Mouse (Mus musculus): ENCODE measurements around the gene Catsper1. TPM values are rescaled to one million over a fixed set of nuclear protein-coding genes. Genes with fewer than 3 reads are reported as not detected.
"Not testable (repeated sequence)": the region's sequence is repeated elsewhere in the genome, so short reads cannot be mapped to it uniquely, and the experiment has no call there.

The Catsper1 gene
- total RNA-seq, 4 experiments from 2014 or later, result not detected

- DNase-seq (ENCODE audit: low spot score in 2 of 2), result not testable (repeated sequence)
Measured at GRCm38 (mm10) chr19:5349502-5349873, 13.9 kb downstream of the Catsper1 start, which contains the start of gene Cst6. TSS of gene Cst6 (minus strand) at chr19:5349574.

DNA sequence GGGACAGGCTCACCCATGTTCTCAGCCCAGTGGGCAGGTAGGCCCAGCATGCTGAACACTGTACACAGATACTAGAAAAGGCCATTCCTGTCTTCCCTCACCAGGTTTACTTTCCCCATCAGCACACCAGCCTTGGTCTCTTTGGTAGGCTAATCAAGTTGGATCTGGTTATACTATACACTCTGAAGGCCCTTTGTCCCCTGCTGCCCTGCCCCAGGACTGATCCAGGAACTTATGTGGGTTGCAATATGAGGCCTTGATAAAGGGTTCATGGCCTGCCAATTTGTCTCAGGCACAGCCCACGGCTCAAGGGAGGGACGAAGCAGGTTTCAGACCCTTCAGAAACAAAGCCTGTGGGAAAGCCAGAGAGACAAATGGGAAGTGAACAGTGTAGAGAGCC lies 18.1 kb downstream of the Catsper1 start:
- no peak for DNase-seq (ENCODE audit: low spot score in 2 of 2)

- DNase-seq (ENCODE audit: low spot score in 2 of 2), result no peak
Measured at GRCm38 (mm10) chr19:5356080-5356479, 20.5 kb downstream of the Catsper1 start.

DNA sequence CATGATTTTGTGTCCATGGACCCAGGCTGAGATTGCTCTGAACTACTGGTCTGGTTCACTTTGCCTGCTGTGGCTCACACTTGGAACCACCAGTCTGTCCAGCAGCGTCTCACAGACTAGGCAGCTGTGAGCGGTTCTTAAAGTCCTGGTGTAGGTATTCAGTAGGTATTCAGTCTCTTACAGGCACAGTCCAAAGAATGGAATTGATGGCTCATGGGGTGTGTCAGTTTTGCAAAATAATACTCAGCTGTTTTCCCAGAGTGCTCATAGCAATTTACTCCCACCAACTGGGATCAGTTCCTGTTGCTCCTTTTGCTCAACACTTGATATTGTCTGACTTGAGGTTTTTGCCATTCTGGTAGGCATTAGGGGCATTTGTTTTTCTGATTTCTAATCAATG lies 26.6 kb downstream of the Catsper1 start:
- no peak for DNase-seq (ENCODE audit: low spot score in 2 of 2)

DNA sequence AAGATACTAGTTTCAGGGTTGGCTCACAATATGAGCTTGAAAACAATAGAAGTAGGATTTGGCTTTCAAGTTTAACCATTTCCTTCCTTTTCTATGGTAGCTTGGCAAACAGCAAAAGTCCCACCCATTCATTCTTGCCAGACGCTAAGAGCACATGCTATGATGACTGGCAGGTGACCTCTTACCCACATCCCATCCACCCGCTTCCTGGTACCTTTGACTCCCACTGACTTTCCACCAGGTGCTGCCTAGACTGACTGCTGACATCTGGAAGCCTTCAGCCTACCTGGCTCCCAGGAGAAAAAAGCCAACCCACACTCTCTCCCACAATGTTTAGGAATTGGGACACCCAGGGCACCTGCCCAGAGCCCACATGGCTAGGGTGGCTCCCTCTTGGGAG lies 28.6 kb downstream of the Catsper1 start:
- DNase-seq (ENCODE audit: low spot score in 2 of 2), result no peak

- DNase-seq (ENCODE audit: low spot score in 2 of 2), result no peak
Measured at GRCm38 (mm10) chr19:5365751-5366150, 30.2 kb downstream of the Catsper1 start.

GRCm38 (mm10) chr19:5366175-5367052 lies 30.9 kb downstream of the Catsper1 start, which contains the start of gene Eif1ad:
TSS of gene Eif1ad (plus strand) at chr19:5366741.
- DNase-seq (ENCODE audit: low spot score in 2 of 2), result peak; percentile 94 to 95

- DNase-seq (ENCODE audit: low spot score in 2 of 2), result no peak
Measured at GRCm38 (mm10) chr19:5367053-5367359, 31.5 kb downstream of the Catsper1 start, which contains the start of gene Banf1. TSS of gene Banf1 (minus strand) at chr19:5367168.

GRCm38 (mm10) chr19:5367455-5367854 lies 31.9 kb downstream of the Catsper1 start:
- DNase-seq (ENCODE audit: low spot score in 2 of 2), result no peak

GRCm38 (mm10) chr19:5370932-5371331 lies 35.4 kb downstream of the Catsper1 start:
- DNase-seq (ENCODE audit: low spot score in 2 of 2), result no peak

- no peak for DNase-seq (ENCODE audit: low spot score in 2 of 2)
Measured at GRCm38 (mm10) chr19:5372724-5373123, 37.2 kb downstream of the Catsper1 start.

DNA sequence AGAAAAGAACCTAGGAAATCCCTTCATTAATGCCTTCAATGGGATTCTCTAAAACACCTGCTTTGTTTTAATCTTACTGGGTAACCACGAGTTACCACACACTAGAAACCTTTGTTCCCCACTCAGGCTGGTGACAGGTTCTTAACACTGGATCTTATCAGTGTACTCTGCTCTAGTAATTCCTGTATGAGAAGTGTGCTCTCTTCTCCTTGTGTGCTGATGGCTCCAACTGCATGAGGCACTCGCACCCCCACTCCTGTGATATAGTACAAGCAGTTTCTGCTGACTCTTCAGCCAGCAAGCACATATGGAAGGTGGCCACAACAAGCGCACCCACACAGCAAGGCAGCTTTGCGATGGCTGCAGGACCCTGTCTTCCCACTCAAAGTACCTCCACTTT lies 38.6 kb downstream of the Catsper1 start:
- no peak for DNase-seq (ENCODE audit: low spot score in 2 of 2)

- DNase-seq (ENCODE audit: low spot score in 2 of 2), result no peak
Measured at GRCm38 (mm10) chr19:5374748-5375147, 39.2 kb downstream of the Catsper1 start.

- DNase-seq (ENCODE audit: low spot score in 2 of 2), result peak; percentile 71 to 73
Measured at GRCm38 (mm10) chr19:5377446-5377845, 41.9 kb downstream of the Catsper1 start.

- no peak for DNase-seq (ENCODE audit: low spot score in 2 of 2)
Measured at GRCm38 (mm10) chr19:5383326-5383725, 47.8 kb downstream of the Catsper1 start.

DNA sequence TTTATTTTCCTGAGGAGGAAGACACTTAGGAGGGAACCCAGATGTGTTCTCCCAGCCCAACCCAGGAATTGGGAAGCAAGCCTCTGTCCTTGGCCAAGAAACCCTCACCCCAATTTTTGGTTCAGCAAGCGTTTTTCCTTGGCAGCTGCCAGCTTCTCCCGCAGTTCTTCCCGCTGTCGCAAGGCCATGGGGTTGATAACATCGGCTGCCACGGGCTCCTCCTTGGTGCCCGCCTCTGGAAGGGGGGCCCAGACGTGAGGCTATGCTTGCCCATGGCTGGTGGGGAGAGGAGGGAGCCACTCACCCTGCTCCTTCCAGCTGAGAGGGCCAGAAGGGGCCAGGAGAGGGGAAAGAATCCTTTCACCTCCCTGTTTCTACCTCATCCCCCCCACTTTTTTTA lies 49.2 kb downstream of the Catsper1 start:
- no peak for DNase-seq (ENCODE audit: low spot score in 2 of 2)

DNA sequence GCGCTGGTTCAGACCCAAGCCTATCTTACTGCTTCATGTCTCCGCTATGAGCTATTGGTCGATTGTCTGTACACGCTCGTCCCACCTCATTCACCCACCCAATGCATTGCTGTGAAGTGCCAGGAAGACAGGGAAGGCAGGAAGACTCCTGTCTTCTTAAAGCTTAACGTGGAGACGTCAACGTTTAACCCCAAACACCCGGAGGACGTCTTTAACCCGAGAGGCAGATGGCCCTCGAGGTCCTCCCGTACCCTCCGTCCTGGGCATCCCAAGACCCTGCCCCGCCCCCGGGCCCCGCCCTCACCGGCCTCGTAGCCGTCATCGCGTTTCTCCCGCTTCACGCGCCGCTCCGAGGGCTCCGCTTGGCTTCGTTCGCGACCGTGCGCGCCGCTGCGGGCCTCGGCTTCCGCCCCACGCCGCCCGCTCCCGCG lies 52.5 kb downstream of the Catsper1 start:
- DNase-seq (ENCODE audit: low spot score in 2 of 2), result no peak

GRCm38 (mm10) chr19:5388588-5389242 lies 53.2 kb downstream of the Catsper1 start, which contains the start of gene Sart1:
TSS of gene Sart1 (minus strand) at chr19:5388703.
- DNase-seq (ENCODE audit: low spot score in 2 of 2), result peak; percentile 94 to 96

GRCm38 (mm10) chr19:5389647-5390046 lies 54.1 kb downstream of the Catsper1 start:
- no peak for DNase-seq (ENCODE audit: low spot score in 2 of 2)

DNA sequence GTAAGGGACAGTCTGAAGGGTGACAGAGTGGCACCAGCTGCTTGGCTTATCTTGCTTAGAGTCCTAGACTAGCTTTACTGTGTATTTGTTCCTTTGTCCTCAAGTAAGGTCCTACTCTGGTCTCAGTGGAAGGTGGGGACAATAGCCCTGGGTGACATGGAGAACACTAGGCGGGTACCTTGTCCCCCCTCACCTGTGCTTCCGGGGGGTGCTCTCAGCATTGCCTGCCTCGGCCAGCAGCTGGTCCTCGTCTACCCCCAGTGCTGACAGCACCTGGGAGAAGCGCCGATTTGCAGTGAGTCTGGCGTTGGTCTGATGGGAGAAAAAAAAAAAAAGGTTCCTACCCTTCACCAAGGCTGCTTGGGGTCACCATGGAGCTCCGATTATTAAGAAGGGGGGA lies 54.9 kb downstream of the Catsper1 start:
- no peak for DNase-seq (ENCODE audit: low spot score in 2 of 2)

DNA sequence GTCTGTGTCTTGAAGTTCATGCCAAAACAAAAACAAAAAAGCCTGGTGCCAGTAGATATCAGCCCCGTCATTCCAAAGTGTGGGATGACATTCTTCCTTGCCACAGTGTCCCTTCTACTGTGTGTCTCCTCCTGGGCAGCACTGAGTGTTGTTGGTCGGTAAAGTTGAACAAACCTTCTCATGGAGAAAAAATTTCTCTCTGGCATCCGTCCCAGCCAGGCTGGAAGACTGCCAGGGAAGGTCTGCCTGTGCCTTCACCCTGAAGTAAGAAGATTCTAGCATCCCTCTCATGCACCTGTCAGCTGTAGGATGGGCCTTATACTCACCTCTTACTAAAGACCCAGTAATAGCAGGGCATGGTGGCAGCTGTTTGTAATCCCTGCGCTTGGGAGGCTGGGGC lies 57.4 kb downstream of the Catsper1 start:
- no peak for DNase-seq (ENCODE audit: low spot score in 2 of 2)

All from layer of hippocampus, adult 8-10 months (tissue).